Mouse (Mus musculus): ENCODE results near the gene Adssl1.

Adssl1 gene

DNA sequence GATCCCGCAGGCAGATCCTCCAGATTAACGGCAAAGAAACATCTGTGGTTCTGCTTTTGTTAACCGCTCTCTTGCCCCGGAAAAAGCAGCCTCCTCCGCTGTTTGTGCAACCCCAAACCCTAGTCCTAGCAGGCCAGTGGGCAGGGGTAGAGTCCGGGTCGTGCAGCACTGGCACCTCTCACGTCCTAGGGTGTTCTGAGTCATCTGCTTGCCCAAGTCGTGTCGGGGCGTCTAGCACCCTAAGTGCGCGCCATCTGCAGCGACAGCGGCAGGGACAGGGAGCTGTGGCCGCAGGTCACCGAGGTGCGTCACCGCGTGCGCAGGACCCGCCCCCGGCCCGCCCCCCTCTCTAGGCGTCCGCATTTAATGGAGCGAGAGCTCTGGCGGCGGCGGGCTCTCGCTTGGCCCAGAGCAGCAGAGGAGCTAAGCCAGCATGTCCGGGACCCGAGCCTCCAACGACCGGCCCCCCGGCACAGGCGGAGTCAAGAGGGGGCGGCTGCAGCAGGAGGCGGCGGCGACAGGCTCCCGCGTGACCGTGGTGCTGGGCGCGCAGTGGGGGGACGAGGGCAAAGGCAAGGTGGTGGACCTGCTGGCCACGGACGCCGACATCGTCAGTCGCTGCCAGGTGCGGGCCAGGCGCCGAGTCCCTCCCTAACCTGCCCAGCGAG lies at the start of gene Adssl1:
Adssl1 (plus strand) TSS at position 360 of the 668 bp plus-strand sequence.
- peak; percentile 54 for DNase-seq (ENCODE audit: low spot score)

DNA sequence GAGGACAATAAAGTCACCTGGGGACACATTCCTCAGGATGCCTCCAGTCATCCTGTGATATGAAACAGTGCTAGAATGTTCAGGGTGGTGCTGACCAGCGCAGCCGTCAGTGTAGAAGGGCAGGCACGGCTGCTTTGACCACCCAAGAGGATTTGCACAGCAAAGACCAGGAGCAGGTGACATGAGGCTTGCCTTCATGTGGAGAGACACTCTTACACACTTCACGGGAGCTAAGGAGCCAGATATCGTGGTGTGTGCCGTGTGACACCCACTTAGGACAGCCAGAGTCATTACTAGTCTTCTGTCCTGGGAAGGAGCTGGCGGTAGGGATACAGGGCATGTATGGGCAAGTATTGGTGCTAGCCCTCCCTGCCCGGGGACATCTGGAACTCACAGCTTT lies 49.7 kb upstream of the Adssl1 start:
- DNase-seq (ENCODE audit: low spot score), result no peak

- no peak for DNase-seq (ENCODE audit: low spot score)
These were observed 48.8 kb upstream of the Adssl1 start for GRCm38 (mm10) chr12:112571064-112571463.

DNA sequence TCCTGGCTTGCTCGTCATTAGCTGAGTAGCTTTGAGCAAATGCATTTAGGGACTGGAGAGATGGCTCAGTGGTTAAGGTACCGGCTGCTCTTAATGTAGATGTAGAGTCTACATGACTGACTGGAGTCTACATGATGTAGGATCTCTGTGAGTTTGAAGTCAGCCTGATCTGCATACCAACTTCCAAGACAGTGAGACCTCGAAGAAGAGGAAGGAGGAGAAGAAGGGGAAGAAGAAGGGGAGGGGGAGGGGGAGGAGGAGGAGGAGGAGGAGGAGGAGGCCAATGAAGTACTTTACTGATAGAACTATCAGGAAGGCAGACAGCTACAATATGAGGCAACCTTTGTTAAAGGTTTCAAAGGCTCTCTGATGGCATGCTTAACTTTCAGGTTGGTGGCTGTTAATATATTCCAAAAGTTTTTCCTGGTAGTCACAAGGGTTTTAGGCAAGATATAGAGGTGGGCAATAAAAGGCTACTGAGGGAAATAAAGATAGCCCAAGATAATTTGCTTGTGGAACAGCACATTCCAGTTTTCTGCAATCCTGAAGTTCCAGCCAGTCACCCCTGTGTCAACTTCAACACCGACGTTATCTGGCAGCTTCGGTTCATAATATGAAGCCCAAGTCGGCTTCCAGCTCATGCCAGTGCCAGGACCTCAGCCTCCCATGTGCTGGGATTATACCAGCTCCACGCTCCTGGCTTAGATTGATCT lies 44.4 kb upstream of the Adssl1 start:
- DNase-seq (ENCODE audit: low spot score), result no peak

- DNase-seq (ENCODE audit: low spot score), result no peak
These were observed 43.5 kb upstream of the Adssl1 start for GRCm38 (mm10) chr12:112576341-112576740.

- no peak for DNase-seq (ENCODE audit: low spot score)
These were observed 43.1 kb upstream of the Adssl1 start for GRCm38 (mm10) chr12:112576749-112577148.

- peak; percentile 41 for DNase-seq (ENCODE audit: low spot score)
These were observed 41.4 kb upstream of the Adssl1 start for GRCm38 (mm10) chr12:112578296-112579090.

GRCm38 (mm10) chr12:112579430-112579829 lies 40.4 kb upstream of the Adssl1 start:
- no peak for DNase-seq (ENCODE audit: low spot score)

- DNase-seq (ENCODE audit: low spot score), result no peak
These were observed 39.9 kb upstream of the Adssl1 start for GRCm38 (mm10) chr12:112579926-112580325.

DNA sequence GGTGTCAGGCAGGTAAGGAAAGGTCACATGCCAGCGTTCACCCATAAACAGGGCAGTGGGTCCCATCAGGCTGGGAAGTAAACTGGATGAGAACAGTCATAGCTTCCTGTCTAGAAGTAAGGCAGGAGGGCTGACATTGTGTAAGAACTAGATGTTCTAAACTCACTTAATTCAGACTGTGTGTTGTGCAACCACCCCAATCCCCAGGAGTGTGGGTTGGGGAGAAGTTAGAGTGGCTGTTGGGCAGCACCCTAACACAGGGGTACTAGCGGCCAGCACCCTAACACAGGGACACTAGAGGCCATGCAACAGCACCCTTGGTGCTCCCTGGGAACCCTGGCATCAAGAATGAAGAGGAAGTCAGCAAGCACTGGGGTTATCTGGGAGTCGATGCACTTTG lies 38.7 kb upstream of the Adssl1 start:
- DNase-seq (ENCODE audit: low spot score), result no peak

- DNase-seq (ENCODE audit: low spot score), result no peak
These were observed 34.9 kb upstream of the Adssl1 start for GRCm38 (mm10) chr12:112584954-112585353.

DNA sequence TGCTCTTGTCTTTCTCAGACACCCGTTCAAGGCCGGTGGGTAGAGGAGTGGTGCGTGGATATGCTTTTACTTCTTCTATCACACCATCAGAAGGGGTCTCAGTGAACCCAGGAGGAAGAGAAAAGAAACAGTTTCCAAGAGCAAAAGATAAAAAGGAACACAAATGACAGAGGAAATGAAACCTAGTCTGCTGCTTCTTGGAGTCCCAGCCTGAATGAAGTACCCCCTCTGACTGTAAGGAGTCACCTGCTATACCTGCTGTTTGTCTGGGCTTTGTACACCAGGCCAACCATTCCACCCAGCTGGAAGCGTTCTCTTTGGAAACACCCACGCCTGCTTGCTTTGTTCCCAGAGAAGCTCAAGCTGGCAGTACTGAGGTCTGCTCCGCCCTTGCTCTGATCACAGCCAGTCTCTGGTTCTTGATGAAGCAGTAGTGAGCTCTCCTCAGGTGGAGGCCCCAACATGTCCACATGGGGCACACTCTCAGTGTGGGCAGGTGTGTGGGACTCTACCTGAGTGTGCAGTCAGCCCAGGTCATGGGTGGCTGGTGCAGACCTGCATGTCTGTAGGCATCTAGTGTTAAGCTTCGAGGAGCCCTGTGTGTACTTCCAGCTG lies 33.8 kb upstream of the Adssl1 start:
- no peak for DNase-seq (ENCODE audit: low spot score)

DNA sequence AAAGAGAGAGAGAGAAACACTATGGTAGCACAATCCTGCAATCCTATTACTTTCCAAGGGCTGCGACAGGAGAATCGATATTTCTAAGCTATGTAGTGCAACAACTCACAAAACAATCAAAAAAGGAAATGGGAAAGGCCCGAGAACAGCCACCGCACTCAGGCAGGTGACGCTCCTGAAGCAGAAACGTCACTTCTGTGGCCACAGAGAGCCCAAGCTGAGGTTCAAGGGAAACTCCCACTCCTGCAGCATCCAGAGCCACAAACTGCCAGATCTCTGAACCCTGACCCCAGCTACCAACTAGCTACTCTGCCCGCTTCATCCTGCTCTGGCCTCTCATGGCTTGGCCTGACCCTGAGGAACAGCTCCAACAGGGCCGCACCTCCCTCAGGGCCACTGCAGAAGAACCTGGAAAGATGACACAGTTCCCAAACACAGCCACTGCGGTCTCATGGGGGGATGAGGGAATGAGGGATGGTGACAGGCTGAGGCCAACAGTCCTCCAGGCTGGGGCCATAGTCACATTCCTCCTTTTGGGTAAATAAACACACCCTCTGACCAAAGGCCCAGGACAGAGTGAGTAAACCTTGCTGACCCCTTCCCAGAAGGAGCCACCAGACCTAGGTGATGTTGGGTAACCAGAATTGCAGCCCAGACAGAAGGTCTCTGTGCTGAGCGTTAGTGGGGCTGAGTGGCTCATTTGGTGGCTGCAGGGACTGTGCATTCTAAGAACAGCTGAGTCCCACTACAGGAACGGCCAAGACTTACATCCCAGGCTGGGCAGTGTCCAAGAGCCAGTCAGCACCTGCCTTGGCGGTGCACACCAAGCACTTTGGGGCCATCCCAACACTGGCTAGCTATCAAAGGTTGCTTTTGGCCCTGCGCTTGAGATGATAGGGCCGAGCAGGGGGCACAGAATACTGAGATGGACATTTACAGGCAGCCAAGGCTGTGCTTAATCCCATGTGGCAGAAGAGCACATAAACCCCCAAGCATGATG lies 32.4 kb upstream of the Adssl1 start:
- no peak for DNase-seq (ENCODE audit: low spot score)

DNA sequence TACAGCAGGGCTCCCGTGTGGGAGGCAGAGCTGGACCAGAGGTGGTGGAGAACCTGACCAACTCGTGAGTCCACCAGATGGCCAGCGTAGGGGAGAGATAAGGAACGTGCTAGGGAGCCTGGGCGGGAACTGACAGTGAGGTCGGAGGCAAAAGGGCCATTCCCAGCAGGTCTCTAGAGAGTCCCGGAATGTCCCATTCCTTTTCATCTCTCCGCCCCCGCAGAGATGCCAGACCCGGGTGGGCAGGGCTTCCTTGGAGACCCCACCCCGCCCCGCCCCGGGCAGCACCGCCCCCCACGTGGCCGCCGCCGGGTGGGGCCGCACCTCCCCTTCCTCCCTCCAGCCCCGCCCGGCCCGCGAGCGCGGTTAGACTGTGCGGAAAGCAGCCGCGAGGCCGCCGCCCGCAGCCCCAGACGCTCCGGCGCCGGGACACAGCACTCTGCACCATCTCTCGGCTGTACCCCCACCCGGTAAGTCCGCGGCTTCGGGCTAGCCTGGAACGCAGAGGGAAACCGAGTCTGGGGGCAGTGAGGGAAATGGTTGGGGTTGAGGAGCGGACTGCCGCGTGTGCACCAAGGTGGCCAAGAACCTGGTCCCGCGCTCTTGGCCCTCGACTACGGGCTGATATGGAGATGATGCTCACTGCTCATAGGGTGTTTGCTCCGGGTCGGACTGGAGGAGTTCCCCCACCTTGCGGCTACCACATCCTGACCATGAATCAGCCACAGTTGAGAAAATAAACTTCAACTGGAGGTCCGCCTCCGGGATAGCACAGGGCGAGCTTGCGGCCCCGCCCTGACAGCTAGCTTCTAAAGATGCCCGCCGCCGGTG lies 31.2 kb upstream of the Adssl1 start, which contains the start of gene Inf2:
Inf2 (plus strand) TSS at position 359 of the 831 bp plus-strand sequence.
- DNase-seq (ENCODE audit: low spot score), result peak; percentile 78

DNA sequence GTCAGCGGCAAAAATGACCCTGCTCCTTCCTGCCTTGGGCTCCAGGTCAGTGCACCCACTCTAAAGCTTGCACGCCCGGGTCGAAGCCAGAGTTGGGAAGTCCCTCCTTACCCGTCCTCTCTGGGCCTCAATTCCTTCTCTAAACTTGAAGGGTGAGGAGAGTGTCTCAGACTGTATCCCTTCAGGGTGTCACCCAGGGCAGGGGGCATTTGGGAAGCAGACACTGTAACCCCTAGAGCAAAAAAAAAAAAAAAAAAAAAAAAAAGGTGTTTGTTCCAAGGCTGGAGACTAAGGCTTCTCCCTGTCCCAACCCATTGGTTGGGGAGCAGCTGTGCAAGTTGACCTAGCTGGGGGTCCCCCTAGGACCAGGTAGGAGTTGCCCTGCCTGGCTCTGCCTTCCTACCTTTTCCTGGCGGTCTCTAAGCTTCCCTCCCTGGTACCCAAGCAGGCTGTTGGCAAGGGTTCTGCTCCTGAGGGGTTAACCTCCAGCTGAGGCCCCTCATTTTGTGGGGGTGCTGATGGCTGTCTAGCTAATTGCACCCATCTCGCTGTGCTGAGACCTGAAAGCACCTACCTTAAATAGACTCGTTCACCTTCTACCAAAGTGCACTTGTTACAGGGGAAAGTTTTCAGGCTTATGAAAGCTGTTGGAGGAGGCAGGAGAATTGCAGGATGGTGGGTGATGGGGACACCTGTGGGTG lies 30.2 kb upstream of the Adssl1 start:
- DNase-seq (ENCODE audit: low spot score), result no peak

- DNase-seq (ENCODE audit: low spot score), result no peak
These were observed 29.1 kb upstream of the Adssl1 start for GRCm38 (mm10) chr12:112590566-112591239.

GRCm38 (mm10) chr12:112591240-112591639 lies 28.6 kb upstream of the Adssl1 start:
- DNase-seq (ENCODE audit: low spot score), result no peak

- no peak for DNase-seq (ENCODE audit: low spot score)
These were observed 28.1 kb upstream of the Adssl1 start for GRCm38 (mm10) chr12:112591730-112592129.
